Mouse (Mus musculus): ENCODE data around the gene Fyb. TPM values are rescaled to one million over a fixed set of nuclear protein-coding genes. Genes with fewer than 3 reads are reported as not detected.

Fyb gene
- total RNA-seq, 1 experiment = not detected

DNA sequence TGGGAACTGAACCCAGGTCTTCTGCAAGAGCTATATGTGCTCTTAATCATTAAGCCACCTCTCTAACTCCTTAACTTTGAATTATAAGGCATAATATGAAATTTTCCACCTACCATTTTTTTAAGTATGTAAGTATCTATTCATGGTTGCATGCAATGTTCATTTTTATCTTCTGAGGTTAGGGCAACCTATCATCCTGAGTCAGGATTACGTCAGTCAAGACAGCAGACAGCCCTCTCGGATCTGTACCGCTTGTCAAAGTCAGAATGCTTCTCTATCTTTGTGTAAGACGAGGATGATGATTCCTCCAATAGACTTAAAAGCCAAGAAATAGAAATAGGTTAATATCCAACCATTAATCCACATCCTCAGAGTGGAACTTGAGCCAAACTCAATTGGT, 33.6 kb downstream of the Fyb start:
- TF ChIP-seq HCFC1 (IDR thresholded peaks at IDR 0.05; ENCODE audit: borderline replicate concordance, insufficient read depth, low read length) (no peak), CHD2 (IDR thresholded peaks at IDR 0.05; ENCODE audit: low read depth, low read length) (no peak), ZNF384 (IDR thresholded peaks at IDR 0.05; ENCODE audit: low read depth, low read length) (no peak), MAFK (IDR thresholded peaks at IDR 0.05; ENCODE audit: insufficient read depth, low read depth, low read length) (no peak), ZC3H11A (IDR thresholded peaks at IDR 0.05; ENCODE audit: borderline replicate concordance, low read depth, low read length) (no peak)
- Histone ChIP-seq H3K36me3 (ENCODE audit: control insufficient read depth, insufficient read depth, low read length, poor library complexity, severe bottlenecking) (no peaks in the 10 kb centered on the region), H3K27ac (ENCODE audit: insufficient read depth, low read depth, low read length, poor library complexity, severe bottlenecking) (no peak overlapping the region), H3K4me1 (ENCODE audit: control insufficient read depth in 2 of 2, insufficient read depth in 2 of 2, low read length in 2 of 2, poor library complexity in 1 of 2) (peaks cover 0 to 2% of the 10 kb centered on the region in 2 experiments; a peak in 1 of 4 replicates), H3K9me3 (ENCODE audit: control insufficient read depth, insufficient read depth, low read depth, low read length) (no peaks in the 10 kb centered on the region), H3K9ac (ENCODE audit: insufficient read depth, low read depth, low read length, poor library complexity, severe bottlenecking) (no peak overlapping the region), H3K4me3 (ENCODE audit: insufficient read depth in 1 of 2, low read depth in 1 of 2, low read length in 2 of 2, poor library complexity in 1 of 2, severe bottlenecking in 1 of 2) (no peak overlapping the region)
- in situ Hi-C loops (cut with MboI; ENCODE audit: low sequenced_read_pairs in 2 of 2, unreplicated experiment in 2 of 2) = no loop called here
- no peak for DNase-seq (ENCODE audit: low read depth, low spot score)

GRCm38 (mm10) chr15:6556911-6557310, 34.3 kb downstream of the Fyb start:
- in situ Hi-C loops (cut with MboI; ENCODE audit: low sequenced_read_pairs in 2 of 2, unreplicated experiment in 2 of 2) = no loop called here
- Histone ChIP-seq H3K36me3 (ENCODE audit: control insufficient read depth, insufficient read depth, low read length, poor library complexity, severe bottlenecking) (no peaks in the 10 kb centered on the region), H3K9ac (ENCODE audit: insufficient read depth, low read depth, low read length, poor library complexity, severe bottlenecking) (no peak overlapping the region), H3K4me3 (ENCODE audit: insufficient read depth in 1 of 2, low read depth in 1 of 2, low read length in 2 of 2, poor library complexity in 1 of 2, severe bottlenecking in 1 of 2) (no peak overlapping the region), H3K4me1 (ENCODE audit: control insufficient read depth in 2 of 2, insufficient read depth in 2 of 2, low read length in 2 of 2, poor library complexity in 1 of 2) (peaks cover 0 to 2% of the 10 kb centered on the region in 2 experiments; a peak in 1 of 4 replicates), H3K9me3 (ENCODE audit: control insufficient read depth, insufficient read depth, low read depth, low read length) (no peaks in the 10 kb centered on the region), H3K27ac (ENCODE audit: insufficient read depth, low read depth, low read length, poor library complexity, severe bottlenecking) (no peak overlapping the region)
- TF ChIP-seq MAFK (IDR thresholded peaks at IDR 0.05; ENCODE audit: insufficient read depth, low read depth, low read length) = no peak
- TF ChIP-seq HCFC1 (IDR thresholded peaks at IDR 0.05; ENCODE audit: borderline replicate concordance, insufficient read depth, low read length) = no peak
- TF ChIP-seq CHD2 (IDR thresholded peaks at IDR 0.05; ENCODE audit: low read depth, low read length) = no peak
- TF ChIP-seq ZC3H11A (IDR thresholded peaks at IDR 0.05; ENCODE audit: borderline replicate concordance, low read depth, low read length) = no peak
- no peak for TF ChIP-seq ZNF384 (IDR thresholded peaks at IDR 0.05; ENCODE audit: low read depth, low read length)
- DNase-seq (ENCODE audit: low read depth, low spot score) = no peak

DNA sequence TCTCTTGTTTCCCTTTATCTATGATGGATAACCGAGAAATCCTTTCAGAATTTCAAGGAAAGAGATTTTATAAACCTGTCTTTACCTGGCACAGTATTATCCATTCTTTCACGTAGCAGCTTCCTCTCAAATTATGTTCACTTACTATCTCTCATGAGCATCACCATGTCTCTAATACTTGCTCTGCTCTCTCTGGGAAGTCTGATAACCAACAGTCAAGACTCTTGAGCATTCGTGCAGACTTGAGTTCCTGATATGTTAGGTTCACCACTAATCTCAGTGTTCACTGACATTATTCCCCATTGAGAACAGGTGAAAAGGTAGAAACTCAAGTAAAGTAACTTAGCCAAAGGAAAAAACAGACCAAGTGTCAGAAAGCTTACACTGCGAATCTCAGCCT, 34.9 kb downstream of the Fyb start:
- H3K9me3 ChIP-seq (ENCODE audit: control insufficient read depth, insufficient read depth, low read depth, low read length) = no peaks in the 10 kb centered on the region
- H3K27ac ChIP-seq (ENCODE audit: insufficient read depth, low read depth, low read length, poor library complexity, severe bottlenecking) = no peak overlapping the region

GRCm38 (mm10) chr15:6559188-6559587, 36.5 kb downstream of the Fyb start:
- H3K9ac ChIP-seq (ENCODE audit: insufficient read depth, low read depth, low read length, poor library complexity, severe bottlenecking) = no peak overlapping the region
- H3K27ac ChIP-seq (ENCODE audit: insufficient read depth, low read depth, low read length, poor library complexity, severe bottlenecking) = no peak overlapping the region
- in situ Hi-C loops (cut with MboI; ENCODE audit: low sequenced_read_pairs in 2 of 2, unreplicated experiment in 2 of 2) = no loop called here
- H3K36me3 ChIP-seq (ENCODE audit: control insufficient read depth, insufficient read depth, low read length, poor library complexity, severe bottlenecking) = no peaks in the 10 kb centered on the region
- H3K4me3 ChIP-seq (ENCODE audit: insufficient read depth in 1 of 2, low read depth in 1 of 2, low read length in 2 of 2, poor library complexity in 1 of 2, severe bottlenecking in 1 of 2) = no peak overlapping the region
- DNase-seq (ENCODE audit: low read depth, low spot score) = no peak
- no peaks in the 10 kb centered on the region for H3K9me3 ChIP-seq (ENCODE audit: control insufficient read depth, insufficient read depth, low read depth, low read length)
- TF ChIP-seq CHD2 (IDR thresholded peaks at IDR 0.05; ENCODE audit: low read depth, low read length) (no peak), ZNF384 (IDR thresholded peaks at IDR 0.05; ENCODE audit: low read depth, low read length) (no peak), ZC3H11A (IDR thresholded peaks at IDR 0.05; ENCODE audit: borderline replicate concordance, low read depth, low read length) (no peak), HCFC1 (IDR thresholded peaks at IDR 0.05; ENCODE audit: borderline replicate concordance, insufficient read depth, low read length) (no peak), MAFK (IDR thresholded peaks at IDR 0.05; ENCODE audit: insufficient read depth, low read depth, low read length) (no peak)
- H3K4me1 ChIP-seq (ENCODE audit: control insufficient read depth in 2 of 2, insufficient read depth in 2 of 2, low read length in 2 of 2, poor library complexity in 1 of 2) = peaks cover 0 to 2% of the 10 kb centered on the region in 2 experiments; a peak in 1 of 4 replicates

More for the DNA sequence above, 34.9 kb downstream of the Fyb start:
- H3K4me3 ChIP-seq (ENCODE audit: insufficient read depth in 1 of 2, low read depth in 1 of 2, low read length in 2 of 2, poor library complexity in 1 of 2, severe bottlenecking in 1 of 2) = no peak overlapping the region
- no peaks in the 10 kb centered on the region for H3K36me3 ChIP-seq (ENCODE audit: control insufficient read depth, insufficient read depth, low read length, poor library complexity, severe bottlenecking)
- in situ Hi-C loops (cut with MboI; ENCODE audit: low sequenced_read_pairs in 2 of 2, unreplicated experiment in 2 of 2) = no loop called here
- H3K9ac ChIP-seq (ENCODE audit: insufficient read depth, low read depth, low read length, poor library complexity, severe bottlenecking) = no peak overlapping the region
- H3K4me1 ChIP-seq (ENCODE audit: control insufficient read depth in 2 of 2, insufficient read depth in 2 of 2, low read length in 2 of 2, poor library complexity in 1 of 2) = peaks cover 0 to 2% of the 10 kb centered on the region in 2 experiments; a peak in 1 of 4 replicates
- no peak for DNase-seq (ENCODE audit: low read depth, low spot score)
- TF ChIP-seq ZNF384 (IDR thresholded peaks at IDR 0.05; ENCODE audit: low read depth, low read length) = no peak
- no peak for TF ChIP-seq HCFC1 (IDR thresholded peaks at IDR 0.05; ENCODE audit: borderline replicate concordance, insufficient read depth, low read length)
- TF ChIP-seq MAFK (IDR thresholded peaks at IDR 0.05; ENCODE audit: insufficient read depth, low read depth, low read length) = no peak
- TF ChIP-seq CHD2 (IDR thresholded peaks at IDR 0.05; ENCODE audit: low read depth, low read length) = no peak
- TF ChIP-seq ZC3H11A (IDR thresholded peaks at IDR 0.05; ENCODE audit: borderline replicate concordance, low read depth, low read length) = no peak

DNA sequence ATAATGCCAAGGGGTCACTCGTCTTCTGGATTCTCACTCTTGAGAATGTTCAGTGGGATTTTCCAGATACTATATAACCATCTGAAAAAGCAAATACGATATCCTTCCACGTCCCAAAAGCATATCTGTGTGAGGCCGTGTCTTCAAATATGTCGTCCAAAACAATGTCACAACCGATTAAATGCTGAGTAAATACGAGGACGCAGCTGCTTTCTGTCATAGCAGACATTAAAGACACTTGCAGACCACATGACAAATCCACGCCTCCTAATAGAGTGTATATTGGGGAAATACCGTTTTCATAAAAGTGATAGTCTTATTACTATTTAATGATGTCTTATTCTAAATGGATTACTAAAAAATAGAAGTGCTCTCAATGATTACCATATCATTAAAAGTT, 38.0 kb downstream of the Fyb start:
- DNase-seq (ENCODE audit: low read depth, low spot score) = no peak
- H3K27ac ChIP-seq (ENCODE audit: insufficient read depth, low read depth, low read length, poor library complexity, severe bottlenecking) = no peak overlapping the region
- in situ Hi-C loops (cut with MboI; ENCODE audit: low sequenced_read_pairs in 2 of 2, unreplicated experiment in 2 of 2) = no loop called here

More for the DNA sequence above, 38.0 kb downstream of the Fyb start:
- peaks cover 0 to 3% of the 10 kb centered on the region in 2 experiments; a peak in 1 of 4 replicates for H3K4me1 ChIP-seq (ENCODE audit: control insufficient read depth in 2 of 2, insufficient read depth in 2 of 2, low read length in 2 of 2, poor library complexity in 1 of 2)
- no peaks in the 10 kb centered on the region for H3K9me3 ChIP-seq (ENCODE audit: control insufficient read depth, insufficient read depth, low read depth, low read length)
- no peak overlapping the region for H3K9ac ChIP-seq (ENCODE audit: insufficient read depth, low read depth, low read length, poor library complexity, severe bottlenecking)
- no peak overlapping the region for H3K4me3 ChIP-seq (ENCODE audit: insufficient read depth in 1 of 2, low read depth in 1 of 2, low read length in 2 of 2, poor library complexity in 1 of 2, severe bottlenecking in 1 of 2)
- TF ChIP-seq CHD2 (IDR thresholded peaks at IDR 0.05; ENCODE audit: low read depth, low read length) (no peak), ZNF384 (IDR thresholded peaks at IDR 0.05; ENCODE audit: low read depth, low read length) (no peak), ZC3H11A (IDR thresholded peaks at IDR 0.05; ENCODE audit: borderline replicate concordance, low read depth, low read length) (no peak), HCFC1 (IDR thresholded peaks at IDR 0.05; ENCODE audit: borderline replicate concordance, insufficient read depth, low read length) (no peak), MAFK (IDR thresholded peaks at IDR 0.05; ENCODE audit: insufficient read depth, low read depth, low read length) (no peak)
- H3K36me3 ChIP-seq (ENCODE audit: control insufficient read depth, insufficient read depth, low read length, poor library complexity, severe bottlenecking) = no peaks in the 10 kb centered on the region
